Mouse (Mus musculus): ENCODE measurements around the gene Npvf. TPM values are rescaled to one million over a fixed set of nuclear protein-coding genes. Genes with fewer than 3 reads are reported as not detected.
"Not testable (repeated sequence)": the region's sequence is repeated elsewhere in the genome, so short reads cannot be mapped to it uniquely, and the experiment has no call there.

Npvf gene
- polyA plus RNA-seq, 1 experiment from 2014 or later = 1.5 TPM

GRCm38 (mm10) chr6:50647656-50648055, 6.6 kb downstream of the Npvf start:
- H3K9ac ChIP-seq (ENCODE audit: low read depth, low read length) = no peak overlapping the region

DNA sequence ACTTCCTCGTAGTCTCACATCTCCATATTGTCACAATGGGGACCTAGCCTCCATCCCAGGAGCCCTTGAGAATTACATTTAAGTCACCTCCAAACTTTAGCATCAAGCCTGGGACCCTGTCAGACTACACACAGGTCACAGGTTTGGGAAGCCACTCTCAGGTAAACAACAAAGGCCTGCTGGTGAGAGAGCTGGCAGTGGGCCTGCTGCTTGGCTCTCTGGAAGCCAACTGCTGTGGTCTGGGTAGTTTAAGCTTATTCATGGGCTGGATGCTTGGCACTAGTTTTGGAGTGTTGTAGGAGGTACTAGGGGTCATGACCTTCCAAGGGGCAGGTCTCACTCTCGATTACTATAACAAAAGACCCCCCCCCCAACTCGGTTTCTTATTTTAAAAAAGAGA, 7.6 kb downstream of the Npvf start:
- H3K9me3 ChIP-seq (replicated peaks; ENCODE audit: control insufficient read depth, low read length, poor library complexity, severe bottlenecking) = no peaks in the 10 kb centered on the region
- peaks cover 10% of the 10 kb centered on the region for H3K4me1 ChIP-seq (ENCODE audit: control insufficient read depth, insufficient read depth, low read length)
- no peak for ATAC-seq
- H3K4me3 ChIP-seq (ENCODE audit: low read depth, low read length) = no peak overlapping the region
- WGBS = 51% methylated on average over 3 of the region's 3 CpGs
- no peaks in the 10 kb centered on the region for H3K27me3 ChIP-seq (ENCODE audit: control insufficient read depth, insufficient read depth, low read depth, low read length)
- H3K36me3 ChIP-seq (ENCODE audit: control insufficient read depth, insufficient read depth, low read length) = no peaks in the 10 kb centered on the region
- no peak overlapping the region for H3K9ac ChIP-seq (ENCODE audit: low read depth, low read length)
- no peak overlapping the region for H3K27ac ChIP-seq (ENCODE audit: low read length)
- no peak overlapping the region for H3K4me2 ChIP-seq (ENCODE audit: low read length)

More at GRCm38 (mm10) chr6:50647656-50648055, 6.6 kb downstream of the Npvf start:
- no peak overlapping the region for H3K27ac ChIP-seq (ENCODE audit: low read length)
- H3K27me3 ChIP-seq (ENCODE audit: control insufficient read depth, insufficient read depth, low read depth, low read length) = no peaks in the 10 kb centered on the region
- no peak overlapping the region for H3K4me2 ChIP-seq (ENCODE audit: low read length)
- 73% methylated on average over 6 of the region's 6 CpGs for WGBS
- H3K9me3 ChIP-seq (replicated peaks; ENCODE audit: control insufficient read depth, low read length, poor library complexity, severe bottlenecking) = no peaks in the 10 kb centered on the region
- no peaks in the 10 kb centered on the region for H3K36me3 ChIP-seq (ENCODE audit: control insufficient read depth, insufficient read depth, low read length)
- H3K4me3 ChIP-seq (ENCODE audit: low read depth, low read length) = no peak overlapping the region
- no peak for ATAC-seq
- H3K4me1 ChIP-seq (ENCODE audit: control insufficient read depth, insufficient read depth, low read length) = peaks cover 9% of the 10 kb centered on the region

DNA sequence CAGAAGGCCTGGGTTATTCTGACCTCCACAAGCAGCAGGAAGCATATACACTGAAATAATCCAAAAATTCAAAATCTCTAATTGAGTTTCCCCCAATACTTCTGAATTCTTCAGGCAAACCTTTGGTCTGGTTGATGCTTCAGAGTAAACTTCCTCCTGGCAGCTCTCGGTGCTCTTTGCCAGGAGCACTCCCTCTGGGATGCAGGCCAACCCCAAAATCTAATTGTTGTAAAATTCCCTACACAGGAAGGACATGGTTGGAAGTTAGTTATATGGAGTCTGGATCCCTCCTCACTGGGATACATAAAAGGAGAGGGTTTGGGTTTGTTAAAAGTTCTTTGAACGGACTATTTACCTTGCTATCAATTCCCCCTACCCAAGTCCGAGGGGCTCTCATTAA, 9.5 kb downstream of the Npvf start:
- Histone ChIP-seq H3K4me1 (ENCODE audit: control insufficient read depth, insufficient read depth, low read length) (peaks cover 10% of the 10 kb centered on the region), H3K9me3 (replicated peaks; ENCODE audit: control insufficient read depth, low read length, poor library complexity, severe bottlenecking) (no peaks in the 10 kb centered on the region), H3K27ac (ENCODE audit: low read length) (no peak overlapping the region), H3K27me3 (ENCODE audit: control insufficient read depth, insufficient read depth, low read depth, low read length) (no peaks in the 10 kb centered on the region), H3K4me3 (ENCODE audit: low read depth, low read length) (no peak overlapping the region), H3K9ac (ENCODE audit: low read depth, low read length) (no peak overlapping the region), H3K4me2 (ENCODE audit: low read length) (no peak overlapping the region), H3K36me3 (ENCODE audit: control insufficient read depth, insufficient read depth, low read length) (no peaks in the 10 kb centered on the region)
- 71% methylated on average over 3 of the region's 3 CpGs for WGBS
- ATAC-seq = no peak

DNA sequence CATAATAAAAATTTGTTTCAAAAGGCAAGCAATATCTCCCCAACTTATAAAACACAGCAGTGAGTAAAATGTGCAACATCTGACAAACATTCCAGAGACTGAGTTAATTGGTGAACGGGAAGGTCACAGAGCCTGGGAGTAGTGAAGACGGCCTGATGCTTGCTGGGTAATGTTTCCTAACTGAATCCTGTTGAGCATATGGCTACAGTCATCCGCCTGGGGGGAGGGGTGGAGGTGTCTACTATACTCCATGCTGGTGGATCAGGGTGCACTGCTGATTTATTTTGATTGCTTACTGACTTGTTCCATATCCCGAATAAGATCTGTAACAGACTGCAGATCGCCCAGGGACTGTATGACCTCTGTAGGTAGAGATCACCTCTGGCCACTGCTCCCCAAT, 12.3 kb downstream of the Npvf start:
- H3K4me2 ChIP-seq (ENCODE audit: low read length) = no peak overlapping the region
- WGBS = 81% methylated on average over 5 of the region's 5 CpGs
- no peaks in the 10 kb centered on the region for H3K36me3 ChIP-seq (ENCODE audit: control insufficient read depth, insufficient read depth, low read length)
- no peak overlapping the region for H3K4me3 ChIP-seq (ENCODE audit: low read depth, low read length)
- H3K27ac ChIP-seq (ENCODE audit: low read length) = no peak overlapping the region
- no peaks in the 10 kb centered on the region for H3K9me3 ChIP-seq (replicated peaks; ENCODE audit: control insufficient read depth, low read length, poor library complexity, severe bottlenecking)
- no peak overlapping the region for H3K9ac ChIP-seq (ENCODE audit: low read depth, low read length)
- H3K27me3 ChIP-seq (ENCODE audit: control insufficient read depth, insufficient read depth, low read depth, low read length) = no peaks in the 10 kb centered on the region
- H3K4me1 ChIP-seq (ENCODE audit: control insufficient read depth, insufficient read depth, low read length) = peaks cover 10% of the 10 kb centered on the region
- ATAC-seq = no peak

GRCm38 (mm10) chr6:50640377-50640776, 13.9 kb downstream of the Npvf start:
- Histone ChIP-seq H3K4me1 (ENCODE audit: control insufficient read depth, insufficient read depth, low read length) (peaks cover 10% of the 10 kb centered on the region), H3K4me2 (ENCODE audit: low read length) (no peak overlapping the region), H3K9me3 (replicated peaks; ENCODE audit: control insufficient read depth, low read length, poor library complexity, severe bottlenecking) (no peaks in the 10 kb centered on the region), H3K27me3 (ENCODE audit: control insufficient read depth, insufficient read depth, low read depth, low read length) (no peaks in the 10 kb centered on the region), H3K4me3 (ENCODE audit: low read depth, low read length) (no peak overlapping the region), H3K27ac (ENCODE audit: low read length) (no peak overlapping the region), H3K36me3 (ENCODE audit: control insufficient read depth, insufficient read depth, low read length) (no peaks in the 10 kb centered on the region), H3K9ac (ENCODE audit: low read depth, low read length) (no peak overlapping the region)
- 82% methylated on average over 4 of the region's 4 CpGs for WGBS
- no peak for ATAC-seq

DNA sequence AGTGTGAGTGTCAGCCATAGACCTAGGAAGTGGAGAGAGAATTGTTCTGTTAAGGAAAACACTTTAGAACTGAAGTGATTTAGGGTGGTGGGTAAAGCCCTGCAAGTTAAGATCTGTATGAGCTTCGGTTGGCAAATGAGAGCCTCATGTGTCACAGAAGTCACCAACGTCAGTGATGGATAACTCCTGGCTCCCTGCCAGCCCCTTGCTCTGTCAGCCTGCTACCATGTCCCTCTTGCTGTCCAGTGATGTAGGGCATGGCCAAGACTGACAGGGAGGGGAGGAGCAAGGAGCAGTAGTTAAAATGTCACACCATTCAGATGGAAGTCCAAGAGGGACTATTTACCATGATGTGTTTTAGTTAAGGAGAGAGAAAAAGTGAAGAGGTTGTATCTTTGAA, 14.6 kb downstream of the Npvf start:
- no peak for ATAC-seq
- WGBS = 71% methylated on average over 2 of the region's 2 CpGs
- Histone ChIP-seq H3K4me3 (ENCODE audit: low read depth, low read length) (no peak overlapping the region), H3K36me3 (ENCODE audit: control insufficient read depth, insufficient read depth, low read length) (no peaks in the 10 kb centered on the region), H3K4me1 (ENCODE audit: control insufficient read depth, insufficient read depth, low read length) (peaks cover 10% of the 10 kb centered on the region), H3K9me3 (replicated peaks; ENCODE audit: control insufficient read depth, low read length, poor library complexity, severe bottlenecking) (no peaks in the 10 kb centered on the region), H3K4me2 (ENCODE audit: low read length) (no peak overlapping the region), H3K9ac (ENCODE audit: low read depth, low read length) (no peak overlapping the region), H3K27ac (ENCODE audit: low read length) (no peak overlapping the region), H3K27me3 (ENCODE audit: control insufficient read depth, insufficient read depth, low read depth, low read length) (no peaks in the 10 kb centered on the region)

DNA sequence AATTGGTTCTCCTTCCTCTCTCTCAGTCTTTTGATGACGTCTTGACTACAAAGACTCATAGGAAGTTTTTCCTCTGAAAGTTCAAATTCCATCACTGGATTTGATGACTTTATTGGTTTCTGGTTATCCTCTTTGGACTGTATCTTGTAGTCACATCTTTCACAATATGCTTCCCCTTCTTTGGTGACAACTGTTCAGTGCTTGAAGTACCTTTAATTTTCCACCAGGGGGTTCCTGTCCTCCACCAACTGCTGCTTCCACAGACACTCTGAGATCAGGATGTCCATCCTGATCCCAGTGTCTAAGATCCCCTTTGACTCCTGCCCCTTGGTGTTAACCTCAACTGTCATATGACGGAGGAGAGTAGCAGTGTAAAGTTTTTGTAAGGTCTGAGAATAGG, 28.1 kb downstream of the Npvf start:
- H3K4me1 ChIP-seq (ENCODE audit: control insufficient read depth, insufficient read depth, low read length); H3K9ac ChIP-seq (ENCODE audit: low read depth, low read length); ATAC-seq; H3K27me3 ChIP-seq (ENCODE audit: control insufficient read depth, insufficient read depth, low read depth, low read length); H3K4me2 ChIP-seq (ENCODE audit: low read length); H3K36me3 ChIP-seq (ENCODE audit: control insufficient read depth, insufficient read depth, low read length); H3K4me3 ChIP-seq (ENCODE audit: low read depth, low read length); H3K27ac ChIP-seq (ENCODE audit: low read length); H3K9me3 ChIP-seq (replicated peaks; ENCODE audit: control insufficient read depth, low read length, poor library complexity, severe bottlenecking): not testable (repeated sequence)
- WGBS = 80% methylated on average over 2 of the region's 2 CpGs

DNA sequence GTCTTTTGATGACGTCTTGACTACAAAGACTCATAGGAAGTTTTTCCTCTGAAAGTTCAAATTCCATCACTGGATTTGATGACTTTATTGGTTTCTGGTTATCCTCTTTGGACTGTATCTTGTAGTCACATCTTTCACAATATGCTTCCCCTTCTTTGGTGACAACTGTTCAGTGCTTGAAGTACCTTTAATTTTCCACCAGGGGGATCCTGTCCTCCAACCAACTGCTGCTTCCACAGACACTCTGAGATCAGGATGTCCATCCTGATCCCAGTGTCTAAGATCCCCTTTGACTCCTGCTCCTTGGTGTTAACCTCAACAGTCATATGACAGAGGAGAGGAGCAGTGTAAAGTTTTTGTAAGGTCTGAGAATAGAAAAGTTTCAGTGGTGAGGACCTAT, 36.0 kb downstream of the Npvf start:
- not testable (repeated sequence) for ATAC-seq; H3K9ac ChIP-seq (ENCODE audit: low read depth, low read length); H3K4me1 ChIP-seq (ENCODE audit: control insufficient read depth, insufficient read depth, low read length); H3K9me3 ChIP-seq (replicated peaks; ENCODE audit: control insufficient read depth, low read length, poor library complexity, severe bottlenecking); H3K4me3 ChIP-seq (ENCODE audit: low read depth, low read length); H3K27me3 ChIP-seq (ENCODE audit: control insufficient read depth, insufficient read depth, low read depth, low read length); H3K36me3 ChIP-seq (ENCODE audit: control insufficient read depth, insufficient read depth, low read length); H3K4me2 ChIP-seq (ENCODE audit: low read length); H3K27ac ChIP-seq (ENCODE audit: low read length)
- 81% methylated on average over 1 of the region's 1 CpGs for WGBS

- Histone ChIP-seq H3K27me3 (ENCODE audit: control insufficient read depth, insufficient read depth, low read depth, low read length) (no peaks in the 10 kb centered on the region), H3K4me3 (ENCODE audit: low read depth, low read length) (no peak overlapping the region), H3K9ac (ENCODE audit: low read depth, low read length) (no peak overlapping the region), H3K4me1 (ENCODE audit: control insufficient read depth, insufficient read depth, low read length) (no peaks in the 10 kb centered on the region), H3K36me3 (ENCODE audit: control insufficient read depth, insufficient read depth, low read length) (no peaks in the 10 kb centered on the region), H3K4me2 (ENCODE audit: low read length) (no peak overlapping the region), H3K27ac (ENCODE audit: low read length) (no peak overlapping the region), H3K9me3 (replicated peaks; ENCODE audit: control insufficient read depth, low read length, poor library complexity, severe bottlenecking) (no peaks in the 10 kb centered on the region)
- ATAC-seq = no peak
- 29% methylated on average over 4 of the region's 4 CpGs for WGBS
Measured at GRCm38 (mm10) chr6:50601620-50602019, 52.6 kb downstream of the Npvf start.

All from midbrain, embryonic 16.5 days (tissue).